Mouse (Mus musculus) E14TG2a.4 (cell line): ENCODE measurements at regions not wholly inside any gene's neighbourhood (a gene's known extent, or its start where the extent isn't known, plus 50 kb on each side); places are given as distances from the start of the nearest gene placed in this dataset.

Experiments
- CTCF ChIP-seq: conservative IDR thresholded peaks from 2 replicates; pipeline ENCODE4 v1.5.1; 2014; ENCODE audit warnings: low read length
- NANOG ChIP-seq: IDR thresholded peaks from 2 replicates; pipeline ENCODE4 v1.6.1; 2014; ENCODE audit warnings: borderline replicate concordance, low read length, mixed read lengths
- POU5F1 ChIP-seq: IDR thresholded peaks from 2 replicates; pipeline ENCODE4 v1.6.1; 2014; ENCODE audit warnings: low read length, borderline replicate concordance

- TF ChIP-seq CTCF, result no peak
- no peak for TF ChIP-seq NANOG
- TF ChIP-seq POU5F1, result no peak
These were observed 78.6 kb upstream of the Gas2 start for GRCm38 (mm10) chr7:51783070-51783776.
